Mouse (Mus musculus): ENCODE measurements around the gene Fuom. TPM values are rescaled to one million over a fixed set of nuclear protein-coding genes. Genes with fewer than 3 reads are reported as not detected.
A peak's percentile ranks its signal among the peaks of the same experiment; 100 is the strongest.
"Not testable (repeated sequence)": the region's sequence is repeated elsewhere in the genome, so short reads cannot be mapped to it uniquely, and the experiment has no call there.

Fuom gene
- total and polyA plus RNA-seq, 2 experiments from 2014 or later: 47.0 to 47.6 TPM

DNA sequence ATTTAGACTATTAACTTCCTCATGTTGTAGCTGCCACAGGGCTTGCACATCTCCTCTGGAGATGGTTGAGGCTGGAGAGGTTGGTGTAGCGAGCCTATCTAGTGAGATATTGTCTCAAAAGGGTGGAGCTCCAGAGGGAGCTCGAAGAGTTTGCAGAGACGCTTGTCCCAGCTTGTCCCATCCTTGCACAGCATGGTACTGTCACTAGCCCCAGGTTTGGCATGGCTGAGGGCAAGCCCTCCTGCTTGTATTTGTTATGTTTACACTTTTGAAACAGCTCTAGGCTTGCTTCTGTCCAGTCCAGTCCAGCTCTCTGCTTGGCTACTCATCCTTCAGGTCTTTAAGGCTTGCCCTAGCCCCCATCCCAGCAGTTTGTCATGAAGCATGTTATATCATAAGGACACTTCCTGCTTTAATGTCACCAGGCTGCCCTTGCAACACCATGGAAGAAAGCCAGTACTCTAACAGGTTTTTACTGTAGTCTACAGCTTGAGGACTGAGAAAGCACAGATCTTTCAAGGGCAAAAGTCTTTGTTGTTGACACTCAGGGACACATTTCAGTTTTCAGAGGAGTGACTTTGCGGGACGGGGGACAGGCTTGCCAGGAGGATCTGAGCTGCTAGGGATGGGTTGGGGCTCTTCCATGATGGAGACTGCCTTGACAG, 33.0 kb upstream of the Fuom start:
- WGBS: 85% methylated on average over 5 of the region's 5 CpGs
- ATAC-seq (ENCODE audit: low FRiP score) (no peak), DNase-seq (ENCODE audit: low spot score) (no peak)
- Histone ChIP-seq H3K4me2 (ENCODE audit: low read depth, low read length, poor library complexity, severe bottlenecking) (no peak overlapping the region), H3K9ac (replicated peaks; ENCODE audit: low read length, poor library complexity, severe bottlenecking) (no peak overlapping the region), H3K27me3 (ENCODE audit: insufficient read depth, low read length) (no peaks in the 10 kb centered on the region), H3K4me1 (ENCODE audit: insufficient read depth, low read length) (peaks cover 4% of the 10 kb centered on the region), H3K4me3 (ENCODE audit: low read depth, low read length) (no peak overlapping the region), H3K9me3 (ENCODE audit: low read length) (no peaks in the 10 kb centered on the region), H3K36me3 (ENCODE audit: insufficient read depth, low read length) (no peaks in the 10 kb centered on the region), H3K27ac (ENCODE audit: low read depth, low read length) (no peak overlapping the region)
- no peak for TF ChIP-seq CTCF (IDR thresholded peaks at IDR 0.05)

GRCm38 (mm10) chr7:140134033-140134432, 31.8 kb upstream of the Fuom start:
- H3K27ac ChIP-seq (ENCODE audit: low read depth, low read length); H3K36me3 ChIP-seq (ENCODE audit: insufficient read depth, low read length); H3K4me1 ChIP-seq (ENCODE audit: insufficient read depth, low read length); ATAC-seq (ENCODE audit: low FRiP score); H3K9me3 ChIP-seq (ENCODE audit: low read length); H3K9ac ChIP-seq (replicated peaks; ENCODE audit: low read length, poor library complexity, severe bottlenecking); H3K27me3 ChIP-seq (ENCODE audit: insufficient read depth, low read length); DNase-seq (ENCODE audit: low spot score); H3K4me3 ChIP-seq (ENCODE audit: low read depth, low read length); H3K4me2 ChIP-seq (ENCODE audit: low read depth, low read length, poor library complexity, severe bottlenecking): not testable (repeated sequence)
- 94% methylated on average over 3 of the region's 7 CpGs for whole genome bisulfite sequencing

- H3K4me3 ChIP-seq (ENCODE audit: low read depth, low read length); H3K36me3 ChIP-seq (ENCODE audit: insufficient read depth, low read length); H3K4me2 ChIP-seq (ENCODE audit: low read depth, low read length, poor library complexity, severe bottlenecking); ATAC-seq (ENCODE audit: low FRiP score); H3K9me3 ChIP-seq (ENCODE audit: low read length); H3K4me1 ChIP-seq (ENCODE audit: insufficient read depth, low read length); H3K27ac ChIP-seq (ENCODE audit: low read depth, low read length); H3K9ac ChIP-seq (replicated peaks; ENCODE audit: low read length, poor library complexity, severe bottlenecking); H3K27me3 ChIP-seq (ENCODE audit: insufficient read depth, low read length); DNase-seq (ENCODE audit: low spot score): not testable (repeated sequence)
- 89% methylated on average over 7 of the region's 7 CpGs for WGBS
These were observed 29.9 kb upstream of the Fuom start for GRCm38 (mm10) chr7:140132184-140132583.

- Histone ChIP-seq H3K27me3 (ENCODE audit: insufficient read depth, low read length) (no peaks in the 10 kb centered on the region), H3K9me3 (ENCODE audit: low read length) (no peaks in the 10 kb centered on the region), H3K27ac (ENCODE audit: low read depth, low read length) (no peak overlapping the region), H3K36me3 (ENCODE audit: insufficient read depth, low read length) (no peaks in the 10 kb centered on the region), H3K4me2 (ENCODE audit: low read depth, low read length, poor library complexity, severe bottlenecking) (no peak overlapping the region), H3K9ac (replicated peaks; ENCODE audit: low read length, poor library complexity, severe bottlenecking) (no peak overlapping the region), H3K4me1 (ENCODE audit: insufficient read depth, low read length) (peaks cover 5% of the 10 kb centered on the region; the same call in 1 of the 2 replicates), H3K4me3 (ENCODE audit: low read depth, low read length) (no peak overlapping the region)
- 89% methylated on average over 2 of the region's 2 CpGs for WGBS
- ATAC-seq (ENCODE audit: low FRiP score) (no peak), DNase-seq (ENCODE audit: low spot score) (no peak)
- TF ChIP-seq CTCF (IDR thresholded peaks at IDR 0.05): no peak
These were observed 25.7 kb upstream of the Fuom start for GRCm38 (mm10) chr7:140127911-140128310.

DNA sequence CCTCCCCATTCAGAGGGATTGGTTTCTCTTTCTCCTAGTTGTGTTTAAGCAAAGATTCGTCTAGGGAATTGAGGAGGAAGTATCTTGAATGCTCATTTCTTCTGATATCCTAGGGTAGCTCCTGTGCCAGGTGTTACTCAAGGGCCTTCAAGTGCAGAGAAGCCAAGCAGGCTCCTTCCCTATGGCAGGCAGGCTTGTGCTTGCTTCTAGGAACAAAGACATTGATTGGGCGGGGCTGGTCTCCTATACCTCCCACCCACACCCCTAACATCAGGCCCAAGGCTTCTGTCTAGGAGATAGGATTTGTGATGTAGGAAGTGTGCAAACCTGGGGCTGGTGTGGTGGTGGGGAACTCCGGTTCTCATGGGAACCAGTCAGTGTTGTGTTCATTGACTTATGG, 24.7 kb upstream of the Fuom start:
- H3K27me3 ChIP-seq (ENCODE audit: insufficient read depth, low read length): no peaks in the 10 kb centered on the region
- H3K36me3 ChIP-seq (ENCODE audit: insufficient read depth, low read length): no peaks in the 10 kb centered on the region
- H3K9ac ChIP-seq (replicated peaks; ENCODE audit: low read length, poor library complexity, severe bottlenecking): no peak overlapping the region
- H3K9me3 ChIP-seq (ENCODE audit: low read length): no peaks in the 10 kb centered on the region
- H3K27ac ChIP-seq (ENCODE audit: low read depth, low read length): no peak overlapping the region
- DNase-seq (ENCODE audit: low spot score) (no peak), ATAC-seq (ENCODE audit: low FRiP score) (no peak)
- TF ChIP-seq CTCF (IDR thresholded peaks at IDR 0.05): no peak
- H3K4me3 ChIP-seq (ENCODE audit: low read depth, low read length): no peak overlapping the region
- no peak overlapping the region for H3K4me2 ChIP-seq (ENCODE audit: low read depth, low read length, poor library complexity, severe bottlenecking)
- WGBS: 91% methylated on average over 3 of the region's 3 CpGs
- peaks cover 5% of the 10 kb centered on the region; the same call in 1 of the 2 replicates for H3K4me1 ChIP-seq (ENCODE audit: insufficient read depth, low read length)

GRCm38 (mm10) chr7:140126022-140126350, 23.7 kb upstream of the Fuom start:
- Histone ChIP-seq H3K4me2 (ENCODE audit: low read depth, low read length, poor library complexity, severe bottlenecking) (peak overlapping the region; percentile 86), H3K27me3 (ENCODE audit: insufficient read depth, low read length) (no peaks in the 10 kb centered on the region), H3K9ac (replicated peaks; ENCODE audit: low read length, poor library complexity, severe bottlenecking) (peak overlapping the region; percentile 70), H3K4me3 (ENCODE audit: low read depth, low read length) (peak overlapping the region; percentile 63), H3K27ac (ENCODE audit: low read depth, low read length) (no peak overlapping the region), H3K9me3 (ENCODE audit: low read length) (no peaks in the 10 kb centered on the region), H3K36me3 (ENCODE audit: insufficient read depth, low read length) (no peaks in the 10 kb centered on the region), H3K4me1 (ENCODE audit: insufficient read depth, low read length) (peaks cover 5% of the 10 kb centered on the region; the same call in 1 of the 2 replicates)
- 0 out of 2 replicates have a peak, but pooled peaks have one; percentile 6 for ATAC-seq (ENCODE audit: low FRiP score)
- no peak for TF ChIP-seq CTCF (IDR thresholded peaks at IDR 0.05)
- 12% methylated on average over 5 of the region's 5 CpGs for WGBS
- DNase-seq (ENCODE audit: low spot score): no peak

All from midbrain, postnatal 0 days (tissue).